Mouse (Mus musculus) adrenal gland, adult (tissue): ENCODE data around the gene Fbxo28.
"Not testable (repeated sequence)": the region's sequence is repeated elsewhere in the genome, so short reads cannot be mapped to it uniquely, and the experiment has no call there.

ENCODE experiments used
- DNase-seq, 2 experiments: peaks; one replicate each; pipeline ENCODE4 v3.0.0; 2022 to 2023; ENCODE audit warnings: low spot score in 1 of 2; ENCODE audit not compliant: inconsistent age in 2 of 2

The Fbxo28 gene

GRCm38 (mm10) chr1:182290741-182291140 lies 50.7 kb downstream of the Fbxo28 start:
- not testable (repeated sequence) for DNase-seq

DNA sequence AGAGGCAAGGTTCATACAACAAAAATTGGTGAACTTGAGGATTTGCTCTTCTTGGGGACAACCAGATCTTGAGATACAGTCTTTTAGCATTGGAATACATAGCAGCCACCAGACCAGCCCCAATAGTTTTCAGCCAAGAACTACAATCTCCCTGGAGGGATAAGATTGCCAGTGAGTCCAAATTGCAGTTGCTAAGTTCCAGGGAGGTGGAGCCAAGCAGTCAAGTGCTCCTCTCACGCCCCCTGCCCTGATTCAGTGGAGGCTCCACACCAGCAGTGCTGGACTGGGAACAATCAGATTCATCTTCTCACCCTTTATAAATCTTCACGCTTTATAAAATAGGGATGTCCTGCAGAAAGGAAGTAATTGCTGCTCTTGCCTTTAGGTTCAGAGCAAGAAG lies 51.6 kb downstream of the Fbxo28 start:
- DNase-seq, result no peak

DNA sequence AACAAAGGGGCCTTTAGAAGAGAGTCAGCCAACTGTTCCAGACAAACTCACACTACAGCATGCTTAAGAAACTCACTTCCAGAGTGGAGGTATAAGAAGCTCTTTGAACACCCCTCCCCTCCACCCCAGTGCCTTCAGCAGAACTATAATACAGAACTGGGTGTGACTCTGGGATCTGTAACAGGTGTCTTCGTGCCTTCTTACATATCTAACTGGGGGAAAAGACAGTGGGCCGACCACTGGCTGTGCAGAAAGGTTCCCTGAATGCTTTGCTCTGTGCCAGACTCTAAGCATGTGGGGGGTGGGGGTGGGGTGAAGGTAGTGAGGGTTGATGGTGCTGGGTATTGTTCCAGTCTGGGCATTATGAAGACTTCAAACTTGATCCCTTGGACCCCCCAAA lies 52.8 kb downstream of the Fbxo28 start:
- DNase-seq, result no peak

GRCm38 (mm10) chr1:182287781-182288180 lies 53.6 kb downstream of the Fbxo28 start:
- peak in 1 of 2 experiments; percentile 44 for DNase-seq

- DNase-seq, result no peak
Observed at GRCm38 (mm10) chr1:182284795-182285194, 56.6 kb downstream of the Fbxo28 start.

GRCm38 (mm10) chr1:182283231-182283630 lies 58.2 kb downstream of the Fbxo28 start:
- DNase-seq, result peak in 1 of 2 experiments; percentile 13

- DNase-seq, result peak; percentile 97 to 100
Observed at GRCm38 (mm10) chr1:182282091-182283075, 59.0 kb downstream of the Fbxo28 start, which contains the start of gene Degs1. Degs1 (minus strand) TSS chr1:182282804.

DNA sequence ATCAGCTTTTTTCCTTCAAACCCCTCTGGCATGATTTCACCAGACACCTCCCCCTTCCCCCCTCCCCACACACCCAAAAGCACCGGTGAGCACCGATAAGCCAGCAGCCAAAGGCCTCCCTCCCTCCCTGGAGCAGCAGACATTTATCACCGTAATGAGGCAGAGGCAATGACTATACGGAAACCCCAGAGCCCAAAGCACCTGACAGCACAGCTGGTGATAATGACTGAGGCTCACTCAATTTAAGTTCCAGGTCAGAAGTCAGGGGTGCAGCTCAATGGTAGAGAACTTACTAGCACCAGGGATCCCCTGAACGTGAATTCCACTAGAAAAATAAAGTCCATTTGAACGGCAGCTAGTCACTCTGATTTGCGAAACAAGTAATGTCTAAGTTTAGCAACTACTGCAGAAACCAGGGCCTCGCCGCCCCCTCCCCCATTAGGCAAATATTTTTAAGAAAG lies 60.1 kb downstream of the Fbxo28 start:
- DNase-seq, result peak; percentile 13 to 55

- DNase-seq, result no peak
Observed at GRCm38 (mm10) chr1:182280577-182280976, 60.9 kb downstream of the Fbxo28 start.

- no peak for DNase-seq
Observed at GRCm38 (mm10) chr1:182280046-182280445, 61.4 kb downstream of the Fbxo28 start.

DNA sequence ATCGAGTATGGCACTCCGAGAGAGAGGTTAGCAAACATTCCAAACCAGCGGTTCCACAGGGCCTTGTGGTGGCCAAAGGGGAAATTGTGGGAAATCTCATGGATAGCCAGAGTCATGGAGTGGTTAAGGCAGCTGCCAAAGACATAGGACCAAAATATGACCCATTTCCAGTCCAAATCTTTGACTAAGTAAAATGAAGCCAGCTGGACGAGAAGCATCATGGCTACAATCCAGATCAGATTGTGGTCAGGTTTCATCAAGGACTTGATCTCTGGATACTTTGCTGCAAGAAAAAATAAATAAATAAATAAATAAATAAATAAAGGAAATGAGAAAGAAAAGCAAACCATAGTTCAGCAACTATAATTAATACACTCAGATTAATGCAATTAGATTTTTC lies 62.0 kb downstream of the Fbxo28 start:
- no peak for DNase-seq

- no peak for DNase-seq
Observed at GRCm38 (mm10) chr1:182275109-182275508, 66.3 kb downstream of the Fbxo28 start.

GRCm38 (mm10) chr1:182271632-182272031 lies 69.8 kb downstream of the Fbxo28 start:
- DNase-seq, result no peak

GRCm38 (mm10) chr1:182271130-182271529 lies 70.3 kb downstream of the Fbxo28 start:
- DNase-seq, result no peak

DNA sequence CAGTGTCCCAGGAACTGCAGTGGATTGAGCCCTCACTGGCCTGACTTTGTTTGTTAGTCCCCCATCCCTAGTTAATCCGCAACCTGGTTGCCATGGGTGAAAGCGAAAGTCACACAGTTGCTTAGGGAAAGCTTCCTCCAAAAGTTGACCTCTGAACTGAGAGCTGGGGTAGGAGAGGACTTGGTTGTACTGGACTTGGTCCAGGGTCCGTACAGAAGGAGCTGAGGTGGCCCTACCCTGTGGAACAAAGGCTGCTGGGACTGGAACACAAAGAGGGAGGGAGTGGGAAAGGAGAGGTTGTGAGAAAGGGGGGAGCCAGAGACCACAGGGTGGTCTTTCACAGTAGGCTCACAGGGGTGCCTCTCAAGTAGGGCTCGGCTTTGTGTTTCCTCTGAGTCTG lies 73.1 kb downstream of the Fbxo28 start:
- no peak for DNase-seq

DNA sequence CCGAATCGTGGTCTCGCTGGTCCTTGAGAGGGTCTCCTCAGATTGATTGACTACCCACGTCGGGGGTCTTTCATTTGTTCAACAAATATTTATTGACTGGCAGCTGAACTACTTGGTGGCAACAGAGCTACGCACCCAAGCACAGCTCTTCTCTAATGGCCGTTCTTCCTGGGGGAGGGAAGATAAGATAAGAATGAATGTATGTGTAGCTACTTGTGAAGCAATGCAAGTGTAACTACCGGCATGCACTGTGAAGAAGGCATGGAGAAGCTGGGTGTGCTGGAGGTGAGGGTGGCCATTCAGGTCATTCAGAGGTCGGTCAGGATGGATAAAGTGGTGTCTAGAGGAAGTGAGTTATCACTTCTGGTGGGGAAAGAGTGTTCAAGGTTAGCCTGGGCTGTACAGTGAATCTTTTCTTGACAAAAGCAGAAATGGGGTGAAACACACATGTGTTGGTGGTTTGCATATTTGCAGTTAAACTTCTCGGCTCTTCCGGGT lies 75.4 kb downstream of the Fbxo28 start:
- no peak for DNase-seq
